Mouse (Mus musculus) MEL-GATA-1-ER (cell line): Measurements from ENCODE around the gene Trim40.
A peak's percentile ranks its signal among the peaks of the same experiment; 100 is the strongest.
"Not testable (repeated sequence)": the region's sequence is repeated elsewhere in the genome, so short reads cannot be mapped to it uniquely, and the experiment has no call there.

Experiments used
- DNase-seq: peaks from one replicate; pipeline ENCODE4 v3.0.0-alpha.2; 2012; ENCODE audit warnings: low read depth; ENCODE audit errors: extremely low read depth

Trim40 gene

GRCm38 (mm10) chr17:36893387-36893786 is 3.5 kb upstream of the Trim40 start:
- peak; percentile 29 for DNase-seq

GRCm38 (mm10) chr17:36892362-36892761 is 2.4 kb upstream of the Trim40 start:
- DNase-seq = peak; percentile 47

- DNase-seq = not testable (repeated sequence)
These were observed 1.6 kb upstream of the Trim40 start for GRCm38 (mm10) chr17:36891496-36891895.

- DNase-seq = no peak
These were observed 4.7 kb downstream of the Trim40 start for GRCm38 (mm10) chr17:36885132-36885790.

GRCm38 (mm10) chr17:36883350-36883749 is 6.6 kb downstream of the Trim40 start:
- DNase-seq = no peak

- DNase-seq = no peak
These were observed 15.3 kb downstream of the Trim40 start for GRCm38 (mm10) chr17:36874636-36875035.

- DNase-seq = peak; percentile 39
These were observed 19.7 kb downstream of the Trim40 start for GRCm38 (mm10) chr17:36869955-36870810.

- peak; percentile 97 for DNase-seq
These were observed 20.5 kb downstream of the Trim40 start, which contains the start of gene Trim10 for GRCm38 (mm10) chr17:36869284-36869954. Gene Trim10, plus strand, starts transcription at chr17:36869574.

- DNase-seq = peak; percentile 12
These were observed 21.1 kb downstream of the Trim40 start for GRCm38 (mm10) chr17:36868836-36869235.

- DNase-seq = no peak
These were observed 23.0 kb downstream of the Trim40 start, which contains the start of gene Trim15 for GRCm38 (mm10) chr17:36866719-36867527. Gene Trim15, minus strand, starts transcription at chr17:36867210.

- DNase-seq = no peak
These were observed 28.2 kb downstream of the Trim40 start for GRCm38 (mm10) chr17:36861680-36862079.

GRCm38 (mm10) chr17:36858181-36858580 is 31.7 kb downstream of the Trim40 start:
- DNase-seq = no peak

- no peak for DNase-seq
These were observed 33.7 kb downstream of the Trim40 start for GRCm38 (mm10) chr17:36856236-36856635.

- no peak for DNase-seq
These were observed 34.4 kb downstream of the Trim40 start for GRCm38 (mm10) chr17:36855484-36855883.

- DNase-seq = no peak
These were observed 38.3 kb downstream of the Trim40 start for GRCm38 (mm10) chr17:36851627-36852026.

GRCm38 (mm10) chr17:36851200-36851599 is 38.7 kb downstream of the Trim40 start:
- no peak for DNase-seq

GRCm38 (mm10) chr17:36849992-36850391 is 39.9 kb downstream of the Trim40 start:
- DNase-seq = no peak

- no peak for DNase-seq
These were observed 41.0 kb downstream of the Trim40 start for GRCm38 (mm10) chr17:36848911-36849310.

- no peak for DNase-seq
These were observed 45.2 kb downstream of the Trim40 start for GRCm38 (mm10) chr17:36844725-36845124.

GRCm38 (mm10) chr17:36844286-36844719 is 45.6 kb downstream of the Trim40 start:
- no peak for DNase-seq

GRCm38 (mm10) chr17:36843696-36844095 is 46.2 kb downstream of the Trim40 start:
- no peak for DNase-seq
